Mouse (Mus musculus): ENCODE results near the gene Cpn2.

GRCm38 (mm10) chr16:30244037-30244700 is 23.1 kb downstream of the Cpn2 start:
- TF ChIP-seq CTCF (IDR thresholded peaks at IDR 0.05; ENCODE audit: low read depth) (no peak), EP300 (IDR thresholded peaks at IDR 0.05; ENCODE audit: low read depth) (no peak)

All from liver, embryonic 14.5 days (tissue).